Mouse (Mus musculus) ES-Bruce4 (cell line): ENCODE measurements at regions not wholly inside any gene's neighbourhood (a gene's known extent, or its start where the extent isn't known, plus 50 kb on each side); places are given as distances from the start of the nearest gene placed in this dataset.

Experiments used
- CTCF ChIP-seq: IDR thresholded peaks from one replicate; pipeline ENCODE4 v1.8.1; 2011; ENCODE audit warnings: low read depth, low read length
- POLR2A ChIP-seq: IDR thresholded peaks from one replicate; pipeline ENCODE4 v1.8.1; 2011; ENCODE audit warnings: low read length; ENCODE audit not compliant: insufficient read depth

DNA sequence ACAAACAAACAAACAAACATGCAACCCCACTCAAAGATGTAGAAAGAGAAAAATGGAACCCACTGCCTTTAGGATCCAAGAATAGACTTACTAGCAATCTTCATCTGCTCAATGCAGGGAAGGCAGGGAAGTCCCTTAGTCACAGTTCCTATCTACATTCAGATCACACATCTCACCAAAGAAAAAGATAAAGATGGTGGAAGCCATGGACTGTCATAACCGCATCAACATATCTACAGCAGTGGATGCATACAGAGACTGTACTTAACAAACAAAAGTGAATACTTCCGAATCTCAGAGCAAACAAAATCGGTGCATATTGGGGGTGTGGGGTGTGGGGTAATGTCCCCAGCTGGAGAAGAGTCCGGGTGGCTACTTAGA is 97.7 kb upstream of the Max start:
- TF ChIP-seq CTCF, result no peak
- no peak for TF ChIP-seq POLR2A
